Mouse (Mus musculus) heart, adult 2 months (tissue): ENCODE results near the gene Ccl6. TPM values are rescaled to one million over a fixed set of nuclear protein-coding genes. Genes with fewer than 3 reads are reported as not detected.

Experiments used
- DNase-seq, 2 experiments: peaks; one replicate each; pipeline ENCODE4 v3.0.0; 2021
- H3K27ac ChIP-seq: fragments of 200-600 bp; 2 replicates; pipeline ENCODE4 v1.8.1; 2022
- H3K27me3 ChIP-seq: fragments of 200-500 bp; 2 replicates; pipeline ENCODE4 v1.6.1; 2012; ENCODE audit warnings: mild to moderate bottlenecking, low read length, inconsistent platforms, mixed read lengths; ENCODE audit not compliant: control insufficient read depth, insufficient read depth
- H3K36me3 ChIP-seq: fragments of 200-500 bp; 2 replicates; pipeline ENCODE4 v1.6.1; 2012; ENCODE audit warnings: low read length, inconsistent platforms; ENCODE audit not compliant: control insufficient read depth, insufficient read depth
- H3K4me1 ChIP-seq: fragments of 200-500 bp; 2 replicates; pipeline ENCODE4 v1.6.1; 2011; ENCODE audit warnings: low read length; ENCODE audit not compliant: control insufficient read depth, insufficient read depth
- H3K4me3 ChIP-seq: fragments of 200-600 bp; 2 replicates; pipeline ENCODE4 v1.8.1; 2022
- H3K79me2 ChIP-seq: fragments of 200-500 bp; replicated peaks from 2 replicates; pipeline ENCODE4 v1.6.1; 2012; ENCODE audit warnings: mild to moderate bottlenecking, inconsistent platforms, low read length, moderate library complexity, mixed read lengths; ENCODE audit not compliant: control insufficient read depth, insufficient read depth
- H3K9ac ChIP-seq: fragments of 200-500 bp; 2 replicates; pipeline ENCODE4 v1.6.1; 2012; ENCODE audit warnings: low read depth, mild to moderate bottlenecking, control low read depth, inconsistent platforms, low read length, mixed read lengths
- CTCF ChIP-seq: fragments of 200-600 bp; IDR thresholded peaks from 2 replicates; pipeline ENCODE4 v1.8.1; 2022; ENCODE audit warnings: antibody characterized with exemption, mild to moderate bottlenecking, moderate library complexity
- EP300 ChIP-seq: fragments of 200-500 bp; IDR thresholded peaks from 2 replicates; pipeline ENCODE4 v1.6.1; 2011; ENCODE audit warnings: low read depth, low read length, control low read depth; ENCODE audit not compliant: insufficient read depth
- POLR2A ChIP-seq: fragments of 200-500 bp; IDR thresholded peaks from 2 replicates; pipeline ENCODE4 v1.6.1; 2011; ENCODE audit warnings: mild to moderate bottlenecking, low read depth, low read length, control low read depth; ENCODE audit not compliant: insufficient read depth
- WGBS: fragments of 180-500 bp; shearing (Covaris S2); methylation state at CpG from one replicate; pipeline ENCODE4 v1.1.7; 2018; 5-methylcytosine and 5-hydroxymethylcytosine counted together
- intact Hi-C: fragments of 180-260 bp; cut with DNase I; formaldehyde crosslinking; loops from one replicate; pipeline ENCODE4 v1.15.1; 2025
- long read RNA-seq: library from polyadenylated mRNA; stranded (forward); transcript quantifications from one replicate; pipeline ENCODE4 v2.0.0, GENCODE M21; 2021
- polyA plus RNA-seq: library from polyadenylated mRNA; depleted of rRNA; stranded (reverse); fragments of >200 nt; gene quantifications from 2 replicates; pipeline ENCODE4 v1.2.3, GENCODE M21; 2012; rRNA removed
- total RNA-seq, 2 experiments: library from RNA; stranded (reverse); gene quantifications; 2 replicates each; pipeline ENCODE4 v1.2.3; 2021

Gene Ccl6
- total RNA-seq = 10 to 100 TPM; 21.5 to 25.4 TPM
- 13.0 and 14.1 TPM in 2 replicates for polyA plus RNA-seq
- long read RNA-seq, transcript Ccl6-201 (4 exons, 1,440 nt) = major isoform, 13 of 16 reads
- long read RNA-seq, partial matches to known transcripts = 0 of 16 reads
- long read RNA-seq, other reads (novel, unspliced or antisense) = 3 of 16 reads

DNA sequence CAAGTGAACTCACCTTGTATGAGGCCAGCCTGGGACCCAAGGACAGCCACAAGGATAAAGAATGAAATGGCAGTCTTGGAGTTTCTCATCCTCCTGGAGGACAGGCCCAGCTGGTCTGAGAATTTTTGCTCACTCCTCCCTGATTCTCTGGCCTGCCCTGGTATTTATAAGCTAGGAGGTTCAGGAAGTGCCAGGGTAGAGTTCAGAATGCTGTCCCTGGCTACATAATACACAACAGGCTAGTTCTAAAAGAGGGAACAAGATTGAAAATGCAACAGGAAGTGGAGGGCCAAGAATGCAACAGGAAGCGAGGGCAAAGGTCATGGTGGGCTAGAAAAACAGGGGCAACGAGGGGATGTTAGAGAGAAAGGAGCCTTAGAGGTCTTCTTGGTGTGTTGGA lies at the start of gene Ccl6:
Ccl6 (minus strand) TSS at position 235 of the 400 bp plus-strand sequence.
- H3K4me3 ChIP-seq = no peak within 1 kb of the TSS
- no peak within 1 kb of the TSS for H3K27ac ChIP-seq
- no peaks in the 10 kb centered on the region for H3K79me2 ChIP-seq
- DNase-seq = peak; percentile 30 to 34
- no peaks in the 10 kb centered on the region for H3K4me1 ChIP-seq
- no peaks in the 10 kb centered on the region for H3K27me3 ChIP-seq
- intact Hi-C loops = no loop called here
- 34% methylated on average over 2 of the region's 2 CpGs for WGBS
- H3K9ac ChIP-seq = no peak within 1 kb of the TSS
- H3K36me3 ChIP-seq = no peaks in the 10 kb centered on the region
- TF ChIP-seq CTCF (no peak), EP300 (no peak), POLR2A (peak; percentile 49; the same call in 1 of the 2 replicates)

DNA sequence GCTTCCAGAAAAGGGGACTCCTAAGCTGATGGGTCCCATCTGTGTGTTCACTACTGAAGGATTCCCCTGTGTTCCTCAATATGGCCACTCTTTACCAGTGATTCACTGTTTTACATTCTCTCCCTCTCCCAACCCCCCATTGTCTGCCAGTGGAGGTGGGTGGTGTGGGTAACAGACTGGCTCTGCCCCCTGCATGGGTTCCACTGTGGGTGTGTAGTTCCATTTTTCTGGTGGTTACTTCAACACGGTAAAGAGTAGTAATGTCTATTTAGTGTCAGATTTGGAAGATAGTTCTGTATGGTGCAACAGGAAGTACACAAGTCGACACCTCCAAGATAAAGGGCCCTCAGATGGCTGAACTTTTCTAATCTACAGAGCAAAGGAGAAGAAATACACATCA lies 48.3 kb upstream of the Ccl6 start:
- DNase-seq = no peak
- WGBS = 22% methylated on average over 2 of the region's 2 CpGs

DNA sequence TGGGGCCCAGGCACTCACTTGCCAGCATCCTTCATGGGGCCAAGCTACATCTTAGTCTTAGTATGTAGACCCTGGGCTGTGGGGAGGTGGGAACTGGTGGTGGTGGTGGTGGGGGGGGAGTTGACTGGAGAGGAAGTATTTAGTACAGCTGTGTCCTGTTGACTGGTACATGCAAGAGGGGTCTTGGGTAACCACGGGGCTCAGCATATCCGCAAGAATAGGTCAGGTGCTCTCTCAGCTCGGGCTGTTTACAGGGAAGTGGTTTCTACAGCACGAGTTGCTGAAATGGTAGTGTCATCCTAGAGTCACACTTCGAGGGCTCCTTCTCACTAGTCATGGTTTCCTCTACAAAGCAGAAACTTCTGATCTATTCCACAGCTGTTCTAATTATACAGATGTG lies 47.3 kb upstream of the Ccl6 start:
- DNase-seq = no peak
- Histone ChIP-seq H3K9ac (no peak overlapping the region), H3K36me3 (no peaks in the 10 kb centered on the region; the same call in 1 of the 2 replicates), H3K27ac (no peak overlapping the region), H3K79me2 (no peaks in the 10 kb centered on the region), H3K4me3 (no peak overlapping the region), H3K4me1 (peaks cover 3% of the 10 kb centered on the region), H3K27me3 (no peaks in the 10 kb centered on the region)
- WGBS = 67% methylated on average over 5 of the region's 5 CpGs
- intact Hi-C loops = no loop called here
- TF ChIP-seq CTCF (no peak), EP300 (no peak), POLR2A (no peak)

More for the DNA sequence above, 48.3 kb upstream of the Ccl6 start:
- intact Hi-C loops = no loop called here
- Histone ChIP-seq H3K79me2 (no peaks in the 10 kb centered on the region), H3K4me1 (peaks cover 3% of the 10 kb centered on the region), H3K4me3 (no peak overlapping the region), H3K27me3 (no peaks in the 10 kb centered on the region), H3K9ac (no peak overlapping the region), H3K36me3 (no peaks in the 10 kb centered on the region; the same call in 1 of the 2 replicates), H3K27ac (no peak overlapping the region)
- no peak for TF ChIP-seq CTCF
- TF ChIP-seq EP300 = no peak

DNA sequence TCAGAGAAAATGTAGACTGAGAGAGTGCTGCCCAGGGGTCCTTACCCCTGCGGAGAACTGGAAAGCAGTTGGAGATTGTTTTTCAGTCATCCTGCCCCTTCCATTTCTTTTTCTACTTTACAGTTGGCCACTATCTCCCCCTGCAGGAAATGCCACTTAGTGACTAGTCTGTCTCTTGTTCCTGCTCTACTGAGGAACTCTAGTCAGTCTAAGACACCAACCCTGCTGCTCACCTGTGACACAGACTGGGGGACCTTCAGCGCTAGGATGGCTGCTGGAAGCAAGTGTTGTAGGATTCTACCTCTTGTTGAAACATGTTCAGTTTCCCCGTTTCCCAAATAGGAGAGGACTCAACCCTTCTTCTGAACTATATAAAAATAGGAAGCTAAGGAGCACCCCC lies 46.6 kb upstream of the Ccl6 start:
- TF ChIP-seq EP300 = no peak
- TF ChIP-seq CTCF = peak; percentile 57
- H3K79me2 ChIP-seq = no peaks in the 10 kb centered on the region
- intact Hi-C loops = loop anchor here (10.0 kb wide), 1 partner anchor 95 kb away; no protein-coding TSS in a partner anchor
- H3K9ac ChIP-seq = no peak overlapping the region
- peaks cover 3% of the 10 kb centered on the region for H3K4me1 ChIP-seq
- 74% methylated on average over 3 of the region's 3 CpGs for WGBS
- no peak for DNase-seq
- no peaks in the 10 kb centered on the region; the same call in 1 of the 2 replicates for H3K36me3 ChIP-seq
- H3K27ac ChIP-seq = no peak overlapping the region
- H3K27me3 ChIP-seq = no peaks in the 10 kb centered on the region
- no peak overlapping the region for H3K4me3 ChIP-seq

DNA sequence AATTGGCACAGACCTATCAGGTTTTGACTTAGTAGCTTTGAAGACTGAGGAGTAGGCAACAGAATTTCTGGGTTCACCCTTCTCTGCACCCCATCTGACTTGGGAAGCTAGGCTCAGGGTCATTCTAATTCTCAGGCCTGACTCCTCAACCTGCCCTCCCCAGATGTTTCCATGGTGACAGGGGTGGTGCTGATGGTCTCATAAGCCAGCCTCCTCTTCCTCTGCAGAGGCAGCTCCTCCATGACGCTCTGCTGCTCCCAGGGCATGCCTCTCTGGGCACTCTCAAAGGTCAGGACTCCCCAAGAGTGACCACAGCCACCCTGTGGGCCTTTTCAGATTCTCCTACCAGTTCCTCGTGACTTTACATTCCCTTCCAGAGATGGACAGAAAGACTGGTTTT lies 46.0 kb upstream of the Ccl6 start:
- WGBS = 68% methylated on average over 2 of the region's 2 CpGs
- Histone ChIP-seq H3K4me1 (peaks cover 3% of the 10 kb centered on the region), H3K27me3 (no peaks in the 10 kb centered on the region), H3K79me2 (no peaks in the 10 kb centered on the region), H3K36me3 (no peaks in the 10 kb centered on the region; the same call in 1 of the 2 replicates), H3K4me3 (no peak overlapping the region), H3K9ac (no peak overlapping the region), H3K27ac (no peak overlapping the region)
- intact Hi-C loops = loop anchor here (10.0 kb wide), 1 partner anchor 96 kb away; no protein-coding TSS in a partner anchor
- TF ChIP-seq CTCF (no peak), POLR2A (no peak), EP300 (no peak)
- no peak for DNase-seq

- no peak for DNase-seq
- intact Hi-C loops = loop anchor here (10.0 kb wide), 1 partner anchor 98 kb away; no protein-coding TSS in a partner anchor
- Histone ChIP-seq H3K79me2 (no peaks in the 10 kb centered on the region), H3K27me3 (no peaks in the 10 kb centered on the region), H3K4me1 (peaks cover 4% of the 10 kb centered on the region), H3K36me3 (no peaks in the 10 kb centered on the region; the same call in 1 of the 2 replicates), H3K4me3 (no peak overlapping the region), H3K9ac (no peak overlapping the region), H3K27ac (peak overlapping the region; percentile 15; the same call in 1 of the 2 replicates)
- WGBS = 54% methylated on average over 1 of the region's 1 CpGs
- TF ChIP-seq POLR2A (no peak), CTCF (no peak), EP300 (no peak)
Measured at GRCm38 (mm10) chr11:83636742-83637235, 43.9 kb upstream of the Ccl6 start.
